Mouse (Mus musculus): Measurements from ENCODE around the gene Ifi35.

DNA sequence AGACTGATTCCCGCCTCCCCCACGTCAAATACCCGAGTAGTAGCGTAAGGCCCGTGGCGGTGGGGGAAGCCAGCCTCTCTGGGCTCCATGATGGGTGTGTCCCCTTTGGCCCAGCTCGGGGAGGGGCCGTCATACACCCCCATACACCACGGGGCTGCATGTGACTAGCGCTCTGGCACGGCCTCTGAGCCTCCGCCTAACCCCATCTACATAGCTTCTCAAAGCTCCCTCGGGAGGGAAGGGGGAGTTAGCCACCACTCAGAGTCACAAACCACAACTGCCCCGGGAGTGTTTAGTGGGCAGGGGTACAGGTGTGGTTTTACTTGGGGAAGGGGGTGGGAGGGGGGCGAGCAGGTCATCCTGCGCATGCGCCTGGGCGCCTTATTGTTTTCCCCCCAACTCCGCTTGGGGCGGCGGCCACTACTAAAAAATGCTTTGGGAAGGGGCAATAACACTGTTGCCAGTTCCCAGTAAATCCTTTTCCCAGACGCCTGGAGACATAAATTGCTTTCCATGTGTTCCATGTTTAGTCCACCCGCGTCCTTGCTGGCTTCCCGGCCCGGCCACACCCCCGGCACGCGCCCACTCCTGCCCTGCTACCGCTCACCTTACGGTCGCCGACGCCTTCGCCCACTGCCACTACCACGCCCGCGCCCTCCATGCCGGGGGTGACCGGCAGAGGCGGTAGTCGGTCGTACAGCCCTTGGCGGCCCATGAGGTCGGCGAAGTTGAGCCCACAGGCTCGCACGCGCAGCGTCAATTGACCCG lies 17.1 kb downstream of the Ifi35 start:
- no peak for TF ChIP-seq CTCF (IDR thresholded peaks at IDR 0.05; ENCODE audit: borderline replicate concordance, insufficient read depth, low read depth, low read length)
- no peak for TF ChIP-seq POLR2A (IDR thresholded peaks at IDR 0.05; ENCODE audit: borderline replicate concordance, insufficient read depth, low read length)

All from cerebellum, adult 2 months (tissue).